Mouse (Mus musculus) spleen, adult 12 weeks (tissue): ENCODE data around the gene Pla2g15.

Experiments used
- DNase-seq: peaks from one replicate; pipeline ENCODE4 v3.0.0; 2022; ENCODE audit warnings: low spot score

Pla2g15 gene

GRCm38 (mm10) chr8:106135672-106136071 lies 14.5 kb upstream of the Pla2g15 start:
- DNase-seq, result no peak

- no peak for DNase-seq
These were observed 13.8 kb upstream of the Pla2g15 start, which contains the start of gene Esrp2 for GRCm38 (mm10) chr8:106136156-106137130. TSS of gene Esrp2 (minus strand) at chr8:106136974.

- no peak for DNase-seq
These were observed 12.8 kb upstream of the Pla2g15 start for GRCm38 (mm10) chr8:106137218-106137905.

- DNase-seq, result no peak
These were observed 12.2 kb upstream of the Pla2g15 start for GRCm38 (mm10) chr8:106137906-106138477.

- DNase-seq, result no peak
These were observed 11.6 kb upstream of the Pla2g15 start for GRCm38 (mm10) chr8:106138616-106139015.

- DNase-seq, result no peak
These were observed 10.0 kb upstream of the Pla2g15 start for GRCm38 (mm10) chr8:106140191-106140590.

- peak; percentile 71 for DNase-seq
These were observed 9.4 kb upstream of the Pla2g15 start for GRCm38 (mm10) chr8:106140769-106141168.

- no peak for DNase-seq
These were observed 4.9 kb upstream of the Pla2g15 start for GRCm38 (mm10) chr8:106145331-106145730.

- no peak for DNase-seq
These were observed 4.2 kb upstream of the Pla2g15 start for GRCm38 (mm10) chr8:106146014-106146413.

GRCm38 (mm10) chr8:106147868-106148565 lies 2.2 kb upstream of the Pla2g15 start:
- no peak for DNase-seq

- no peak for DNase-seq
These were observed 1.2 kb upstream of the Pla2g15 start for GRCm38 (mm10) chr8:106149025-106149424.

GRCm38 (mm10) chr8:106150653-106151000 lies 428 bp downstream of the Pla2g15 start:
- no peak for DNase-seq

GRCm38 (mm10) chr8:106151041-106151440 lies 842 bp downstream of the Pla2g15 start:
- no peak for DNase-seq

- DNase-seq, result no peak
These were observed 2.7 kb downstream of the Pla2g15 start for GRCm38 (mm10) chr8:106152876-106153275.

- DNase-seq, result no peak
These were observed 7.2 kb downstream of the Pla2g15 start for GRCm38 (mm10) chr8:106157419-106157818.

- no peak for DNase-seq
These were observed 8.2 kb downstream of the Pla2g15 start for GRCm38 (mm10) chr8:106158381-106158780.

GRCm38 (mm10) chr8:106159876-106160275 lies 9.7 kb downstream of the Pla2g15 start:
- no peak for DNase-seq

- no peak for DNase-seq
These were observed 13.1 kb downstream of the Pla2g15 start for GRCm38 (mm10) chr8:106163251-106163650.

- peak; percentile 56 for DNase-seq
These were observed 15.3 kb downstream of the Pla2g15 start for GRCm38 (mm10) chr8:106165460-106165859.

- DNase-seq, result peak; percentile 77
These were observed 18.3 kb downstream of the Pla2g15 start, which contains the start of gene Slc7a6 for GRCm38 (mm10) chr8:106168356-106169016. TSS of gene Slc7a6 (plus strand) at chr8:106168857.
